Mouse (Mus musculus) forebrain, embryonic 14.5 days (tissue): ENCODE measurements around the gene Ccnyl1. TPM values are rescaled to one million over a fixed set of nuclear protein-coding genes. Genes with fewer than 3 reads are reported as not detected.

ENCODE experiments used
- ATAC-seq: fragments of 200-750 bp; cut with Nextera tagmentation; 2 replicates; pipeline ENCODE4 v1.8.0; 2017; ENCODE audit warnings: mild to moderate bottlenecking, moderate library complexity
- DNase-seq: peaks from one replicate; pipeline ENCODE4 v3.0.0-alpha.2; 2015; ENCODE audit warnings: low spot score
- H3K27ac ChIP-seq: fragments of 300-500 bp; sonication (generic); 2 replicates; pipeline ENCODE4 v1.5.1; 2014; ENCODE audit warnings: low read depth, mild to moderate bottlenecking, control low read depth, low read length, moderate library complexity
- H3K27me3 ChIP-seq: fragments of 300-500 bp; sonication (generic); replicated peaks from 2 replicates; pipeline ENCODE4 v1.6.1; 2014; ENCODE audit warnings: low read length, control low read depth, mixed read lengths; ENCODE audit not compliant: control insufficient read depth, insufficient read depth
- H3K36me3 ChIP-seq: fragments of 300-500 bp; sonication (generic); 2 replicates; pipeline ENCODE4 v1.6.1; 2014; ENCODE audit warnings: low read length, control low read depth; ENCODE audit not compliant: control insufficient read depth, insufficient read depth
- H3K4me1 ChIP-seq: fragments of 300-500 bp; sonication (generic); 2 replicates; pipeline ENCODE4 v1.6.1; 2014; ENCODE audit warnings: antibody characterized with exemption, low read length, control low read depth; ENCODE audit not compliant: control insufficient read depth, insufficient read depth
- H3K4me2 ChIP-seq: fragments of 300-500 bp; sonication (generic); 2 replicates; pipeline ENCODE4 v1.6.1; 2014; ENCODE audit warnings: mild to moderate bottlenecking, control low read depth, low read length
- H3K4me3 ChIP-seq: fragments of 300-500 bp; sonication (generic); 2 replicates; pipeline ENCODE4 v1.5.1; 2014; ENCODE audit warnings: low read depth, low read length, control low read depth
- H3K9ac ChIP-seq: fragments of 300-500 bp; sonication (generic); 2 replicates; pipeline ENCODE4 v1.6.1; 2014; ENCODE audit warnings: mild to moderate bottlenecking, low read length, control low read depth, moderate library complexity
- H3K9me3 ChIP-seq: fragments of 300-500 bp; sonication (generic); replicated peaks from 2 replicates; pipeline ENCODE4 v1.6.1; 2016; ENCODE audit warnings: low read length, control low read depth, mixed read lengths; ENCODE audit not compliant: control insufficient read depth
- WGBS: fragments of 180-500 bp; shearing (Covaris S2); extraction: QIAGEN DNeasy Blood & Tissue Kit; methylation state at CpG from one replicate; pipeline ENCODE4 v1.1.7; 2014; 5-methylcytosine and 5-hydroxymethylcytosine counted together
- polyA plus RNA-seq: library from polyadenylated mRNA; unstranded; fragments of >200 nt; fragmentation: Nextera tagmentation; extraction: Ambion mirVana; gene quantifications from 2 replicates; pipeline ENCODE4 v1.2.1, GENCODE M21; 2014

Ccnyl1 gene
- polyA plus RNA-seq, 1 experiment from 2014 or later = 6.6 TPM

GRCm38 (mm10) chr1:64689561-64690212 is 568 bp upstream of the Ccnyl1 start:
- no peaks in the 10 kb centered on the region for H3K36me3 ChIP-seq
- no peak overlapping the region for H3K27ac ChIP-seq
- no peak for ATAC-seq
- no peaks in the 10 kb centered on the region for H3K27me3 ChIP-seq
- peak overlapping the region; percentile 56 for H3K9ac ChIP-seq
- H3K4me2 ChIP-seq = peak overlapping the region; percentile 66
- peaks cover 9% of the 10 kb centered on the region; the same call in 1 of the 2 replicates for H3K4me1 ChIP-seq
- no peaks in the 10 kb centered on the region for H3K9me3 ChIP-seq
- peak overlapping the region; percentile 85 for H3K4me3 ChIP-seq
- DNase-seq = no peak
- WGBS = 28% methylated on average over 9 of the region's 9 CpGs

GRCm38 (mm10) chr1:64691121-64691551 is 881 bp downstream of the Ccnyl1 start:
- ATAC-seq = peak; percentile 8

GRCm38 (mm10) chr1:64691581-64691980 is 1.3 kb downstream of the Ccnyl1 start:
- DNase-seq = no peak

More at GRCm38 (mm10) chr1:64691121-64691551, 881 bp downstream of the Ccnyl1 start:
- peak overlapping the region; percentile 85 for H3K4me3 ChIP-seq
- peaks cover 9% of the 10 kb centered on the region; the same call in 1 of the 2 replicates for H3K4me1 ChIP-seq
- H3K36me3 ChIP-seq = no peaks in the 10 kb centered on the region
- H3K27me3 ChIP-seq = no peaks in the 10 kb centered on the region
- peak; percentile 31 for DNase-seq
- H3K4me2 ChIP-seq = peak overlapping the region; percentile 64
- peak overlapping the region; percentile 86 for H3K9ac ChIP-seq
- 0% methylated on average over 34 of the region's 55 CpGs for WGBS
- H3K9me3 ChIP-seq = no peaks in the 10 kb centered on the region
- H3K27ac ChIP-seq = peak overlapping the region; percentile 74

GRCm38 (mm10) chr1:64695156-64695555 is 4.9 kb downstream of the Ccnyl1 start:
- no peak overlapping the region for H3K9ac ChIP-seq

More at GRCm38 (mm10) chr1:64691581-64691980, 1.3 kb downstream of the Ccnyl1 start:
- H3K27me3 ChIP-seq = no peaks in the 10 kb centered on the region
- H3K4me1 ChIP-seq = peaks cover 9% of the 10 kb centered on the region; the same call in 1 of the 2 replicates
- 2% methylated on average over 9 of the region's 9 CpGs for WGBS
- no peaks in the 10 kb centered on the region for H3K36me3 ChIP-seq
- H3K9me3 ChIP-seq = no peaks in the 10 kb centered on the region
- peak overlapping the region; percentile 85 for H3K4me3 ChIP-seq
- no peak for ATAC-seq
- H3K27ac ChIP-seq = no peak overlapping the region
- H3K4me2 ChIP-seq = peak overlapping the region; percentile 64
- peak overlapping the region; percentile 86 for H3K9ac ChIP-seq

GRCm38 (mm10) chr1:64701780-64702179 is 11.5 kb downstream of the Ccnyl1 start:
- no peak for DNase-seq
- peaks cover 15% of the 10 kb centered on the region for H3K36me3 ChIP-seq
- WGBS = 88% methylated on average over 3 of the region's 3 CpGs

More at GRCm38 (mm10) chr1:64695156-64695555, 4.9 kb downstream of the Ccnyl1 start:
- DNase-seq (no peak), ATAC-seq (no peak)
- no peaks in the 10 kb centered on the region for H3K27me3 ChIP-seq
- no peaks in the 10 kb centered on the region for H3K9me3 ChIP-seq
- H3K36me3 ChIP-seq = no peaks in the 10 kb centered on the region
- H3K4me2 ChIP-seq = no peak overlapping the region
- 92% methylated on average over 3 of the region's 3 CpGs for WGBS
- H3K4me3 ChIP-seq = no peak overlapping the region
- H3K4me1 ChIP-seq = peaks cover 3% of the 10 kb centered on the region; the same call in 1 of the 2 replicates
- H3K27ac ChIP-seq = no peak overlapping the region

GRCm38 (mm10) chr1:64705230-64705629 is 15.0 kb downstream of the Ccnyl1 start:
- no peaks in the 10 kb centered on the region for H3K27me3 ChIP-seq
- H3K4me3 ChIP-seq = no peak overlapping the region
- 46% methylated on average over 6 of the region's 6 CpGs for WGBS
- ATAC-seq = peak; percentile 54; the same call in 1 of the 2 replicates
- no peak overlapping the region for H3K27ac ChIP-seq
- no peak overlapping the region for H3K4me2 ChIP-seq
- no peak overlapping the region for H3K9ac ChIP-seq
- no peaks in the 10 kb centered on the region for H3K9me3 ChIP-seq
- no peaks in the 10 kb centered on the region for H3K4me1 ChIP-seq
- peaks cover 20% of the 10 kb centered on the region for H3K36me3 ChIP-seq
- DNase-seq = peak; percentile 82

More at GRCm38 (mm10) chr1:64701780-64702179, 11.5 kb downstream of the Ccnyl1 start:
- Histone ChIP-seq H3K27me3 (no peaks in the 10 kb centered on the region), H3K9ac (no peak overlapping the region), H3K27ac (no peak overlapping the region), H3K4me1 (no peaks in the 10 kb centered on the region), H3K4me3 (no peak overlapping the region), H3K9me3 (no peaks in the 10 kb centered on the region), H3K4me2 (no peak overlapping the region)
- no peak for ATAC-seq

GRCm38 (mm10) chr1:64706610-64707009 is 16.4 kb downstream of the Ccnyl1 start:
- H3K9me3 ChIP-seq = no peaks in the 10 kb centered on the region
- no peak overlapping the region for H3K4me3 ChIP-seq
- WGBS = 92% methylated on average over 2 of the region's 2 CpGs
- ATAC-seq (no peak), DNase-seq (no peak)
- peaks cover 20% of the 10 kb centered on the region for H3K36me3 ChIP-seq
- no peak overlapping the region for H3K27ac ChIP-seq
- no peaks in the 10 kb centered on the region for H3K4me1 ChIP-seq
- no peaks in the 10 kb centered on the region for H3K27me3 ChIP-seq
- H3K4me2 ChIP-seq = no peak overlapping the region
- no peak overlapping the region for H3K9ac ChIP-seq

- DNase-seq (peak; percentile 51), ATAC-seq (no peak)
- H3K4me3 ChIP-seq = no peak overlapping the region
- H3K4me1 ChIP-seq = no peaks in the 10 kb centered on the region
- 15% methylated on average over 2 of the region's 2 CpGs for WGBS
- H3K9me3 ChIP-seq = no peaks in the 10 kb centered on the region
- peaks cover 14% of the 10 kb centered on the region for H3K36me3 ChIP-seq
- H3K27ac ChIP-seq = no peak overlapping the region
- H3K9ac ChIP-seq = no peak overlapping the region
- no peaks in the 10 kb centered on the region for H3K27me3 ChIP-seq
- H3K4me2 ChIP-seq = no peak overlapping the region
These were observed 19.6 kb downstream of the Ccnyl1 start for GRCm38 (mm10) chr1:64709891-64710290.
